Mouse (Mus musculus): Measurements from ENCODE around the gene Csf1. TPM values are rescaled to one million over a fixed set of nuclear protein-coding genes. Genes with fewer than 3 reads are reported as not detected.
"Not testable (repeated sequence)": the region's sequence is repeated elsewhere in the genome, so short reads cannot be mapped to it uniquely, and the experiment has no call there.

Csf1 gene
- total RNA-seq, 2 experiments from 2014 or later: 6.6 to 8.4 TPM

GRCm38 (mm10) chr3:107750775-107751540, 9.3 kb downstream of the Csf1 start:
- DNase-seq (ENCODE audit: low spot score): peak; percentile 51

- no peak for DNase-seq (ENCODE audit: low spot score)
These were observed 10.8 kb downstream of the Csf1 start for GRCm38 (mm10) chr3:107749446-107749845.

- DNase-seq (ENCODE audit: low spot score): no peak
These were observed 11.9 kb downstream of the Csf1 start for GRCm38 (mm10) chr3:107748260-107748955.

- DNase-seq (ENCODE audit: low spot score): no peak
These were observed 14.2 kb downstream of the Csf1 start for GRCm38 (mm10) chr3:107746026-107746425.

GRCm38 (mm10) chr3:107743650-107744049, 16.6 kb downstream of the Csf1 start:
- DNase-seq (ENCODE audit: low spot score): no peak

GRCm38 (mm10) chr3:107743107-107743506, 17.2 kb downstream of the Csf1 start:
- no peak for DNase-seq (ENCODE audit: low spot score)

- no peak for DNase-seq (ENCODE audit: low spot score)
These were observed 18.1 kb downstream of the Csf1 start for GRCm38 (mm10) chr3:107742071-107742710.

- DNase-seq (ENCODE audit: low spot score): no peak
These were observed 18.9 kb downstream of the Csf1 start for GRCm38 (mm10) chr3:107741387-107741786.

- peak; percentile 42 for DNase-seq (ENCODE audit: low spot score)
These were observed 19.6 kb downstream of the Csf1 start for GRCm38 (mm10) chr3:107740578-107741207.

- no peak for DNase-seq (ENCODE audit: low spot score)
These were observed 20.3 kb downstream of the Csf1 start for GRCm38 (mm10) chr3:107739966-107740365.

- DNase-seq (ENCODE audit: low spot score): no peak
These were observed 20.8 kb downstream of the Csf1 start for GRCm38 (mm10) chr3:107739456-107739855.

GRCm38 (mm10) chr3:107738620-107739019, 21.6 kb downstream of the Csf1 start:
- DNase-seq (ENCODE audit: low spot score): no peak

- no peak for DNase-seq (ENCODE audit: low spot score)
These were observed 22.6 kb downstream of the Csf1 start for GRCm38 (mm10) chr3:107737609-107738190.

- DNase-seq (ENCODE audit: low spot score): not testable (repeated sequence)
These were observed 24.6 kb downstream of the Csf1 start for GRCm38 (mm10) chr3:107735620-107736019.

- DNase-seq (ENCODE audit: low spot score): no peak
These were observed 26.9 kb downstream of the Csf1 start for GRCm38 (mm10) chr3:107733329-107733728.

- DNase-seq (ENCODE audit: low spot score): no peak
These were observed 30.0 kb downstream of the Csf1 start for GRCm38 (mm10) chr3:107730236-107730635.

- no peak for DNase-seq (ENCODE audit: low spot score)
These were observed 31.8 kb downstream of the Csf1 start for GRCm38 (mm10) chr3:107728509-107728908.

GRCm38 (mm10) chr3:107715971-107716370, 44.3 kb downstream of the Csf1 start:
- no peak for DNase-seq (ENCODE audit: low spot score)

GRCm38 (mm10) chr3:107714276-107714933, 45.9 kb downstream of the Csf1 start:
- DNase-seq (ENCODE audit: low spot score): no peak

- no peak for DNase-seq (ENCODE audit: low spot score)
These were observed 48.2 kb downstream of the Csf1 start for GRCm38 (mm10) chr3:107712081-107712480.

GRCm38 (mm10) chr3:107709156-107709555, 51.1 kb downstream of the Csf1 start:
- no peak for DNase-seq (ENCODE audit: low spot score)

Data from gastrocnemius, adult 18-20 months (tissue).